Mouse (Mus musculus): ENCODE data around the gene Slc2a2. TPM values are rescaled to one million over a fixed set of nuclear protein-coding genes. Genes with fewer than 3 reads are reported as not detected.
A peak's percentile ranks its signal among the peaks of the same experiment; 100 is the strongest.

Gene Slc2a2
- polyA plus RNA-seq, 1 experiment: not detected

DNA sequence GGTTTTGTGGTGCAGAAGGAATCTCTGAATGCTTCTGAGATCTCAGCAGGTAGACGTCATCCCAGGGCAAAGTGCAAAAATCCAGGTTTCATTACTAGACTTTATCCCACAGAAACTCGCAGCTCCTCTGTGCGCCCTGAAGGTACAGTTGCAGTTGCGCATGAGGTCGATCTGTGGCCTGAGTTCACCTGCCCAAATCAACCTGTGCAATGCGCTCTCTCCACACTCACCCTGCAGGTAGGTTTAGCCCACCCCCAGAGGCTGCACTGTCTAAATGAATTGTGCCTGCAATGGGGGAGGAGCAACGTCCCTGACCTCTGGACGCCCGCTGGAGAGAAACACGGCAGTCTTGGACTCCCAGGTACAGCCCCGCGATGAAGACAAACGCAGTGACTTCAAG lies 2.1 kb upstream of the Slc2a2 start:
- TF ChIP-seq CTCF (IDR thresholded peaks at IDR 0.05; ENCODE audit: insufficient read depth, low read depth, low read length) (no peak), POLR2A (IDR thresholded peaks at IDR 0.05; ENCODE audit: insufficient read depth, low read depth, low read length) (no peak)
- no peaks in the 10 kb centered on the region for H3K4me1 ChIP-seq (ENCODE audit: control insufficient read depth, insufficient read depth, low read length)
- no peak overlapping the region for H3K27ac ChIP-seq (ENCODE audit: insufficient read depth, low read depth, low read length)
- 86% methylated on average over 13 of the region's 13 CpGs for WGBS
- H3K4me3 ChIP-seq (ENCODE audit: insufficient read depth, low read depth, low read length): no peak overlapping the region

DNA sequence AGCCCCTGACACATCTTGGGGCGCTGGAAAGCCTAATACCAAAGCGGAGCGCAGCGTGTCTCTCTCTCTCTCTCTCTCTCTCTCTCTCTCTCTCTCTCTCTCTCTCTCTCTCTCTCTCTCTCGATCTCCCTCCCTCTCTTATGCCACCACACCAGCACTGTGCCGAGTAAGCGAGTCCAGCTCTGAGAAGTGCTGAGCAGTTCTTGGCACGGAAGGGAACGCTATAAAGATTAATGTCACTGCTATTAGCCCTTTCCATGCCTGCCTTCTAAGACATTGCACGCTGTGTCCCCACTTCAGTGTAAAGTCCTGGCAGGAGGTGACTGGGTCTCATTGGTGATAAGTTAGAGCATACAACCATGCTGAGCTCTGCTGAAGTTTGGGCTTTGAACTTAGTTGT lies 1.5 kb upstream of the Slc2a2 start:
- Histone ChIP-seq H3K4me3 (ENCODE audit: insufficient read depth, low read depth, low read length) (no peak overlapping the region), H3K27ac (ENCODE audit: insufficient read depth, low read depth, low read length) (no peak overlapping the region), H3K4me1 (ENCODE audit: control insufficient read depth, insufficient read depth, low read length) (no peaks in the 10 kb centered on the region)
- TF ChIP-seq CTCF (IDR thresholded peaks at IDR 0.05; ENCODE audit: insufficient read depth, low read depth, low read length) (no peak), POLR2A (IDR thresholded peaks at IDR 0.05; ENCODE audit: insufficient read depth, low read depth, low read length) (no peak)
- WGBS: 76% methylated on average over 10 of the region's 10 CpGs

DNA sequence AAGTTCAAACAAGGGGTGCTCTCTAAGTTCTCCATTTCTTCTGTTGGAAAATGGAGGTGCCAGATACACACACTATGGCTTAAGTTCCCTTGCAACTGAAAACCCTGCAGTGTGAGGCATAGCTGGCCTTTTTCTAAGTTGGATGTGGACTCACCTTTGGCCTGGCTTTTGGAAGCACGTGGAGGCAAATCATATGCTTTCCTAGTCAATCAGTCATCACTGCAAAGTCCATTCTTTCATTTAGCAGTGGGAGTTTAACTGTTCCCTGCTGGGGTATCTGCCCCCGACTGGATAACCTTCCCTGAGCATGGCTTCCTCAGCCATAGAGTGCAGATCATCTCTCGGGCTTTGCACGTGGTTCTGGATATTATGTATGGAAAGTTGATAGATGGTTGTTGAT lies 1.9 kb downstream of the Slc2a2 start:
- TF ChIP-seq POLR2A (IDR thresholded peaks at IDR 0.05; ENCODE audit: insufficient read depth, low read depth, low read length) (no peak), CTCF (IDR thresholded peaks at IDR 0.05; ENCODE audit: insufficient read depth, low read depth, low read length) (no peak)
- WGBS: 81% methylated on average over 4 of the region's 4 CpGs
- H3K27ac ChIP-seq (ENCODE audit: insufficient read depth, low read depth, low read length): no peak overlapping the region
- no peak overlapping the region for H3K4me3 ChIP-seq (ENCODE audit: insufficient read depth, low read depth, low read length)
- no peaks in the 10 kb centered on the region for H3K4me1 ChIP-seq (ENCODE audit: control insufficient read depth, insufficient read depth, low read length)

- 55% methylated on average over 10 of the region's 10 CpGs for WGBS
- no peak overlapping the region for H3K27ac ChIP-seq (ENCODE audit: insufficient read depth, low read depth, low read length)
- H3K4me3 ChIP-seq (ENCODE audit: insufficient read depth, low read depth, low read length): peak overlapping the region; percentile 22
- no peaks in the 10 kb centered on the region for H3K4me1 ChIP-seq (ENCODE audit: control insufficient read depth, insufficient read depth, low read length)
- no peak for TF ChIP-seq POLR2A (IDR thresholded peaks at IDR 0.05; ENCODE audit: insufficient read depth, low read depth, low read length)
These were observed 7.9 kb downstream of the Slc2a2 start for GRCm38 (mm10) chr3:28705522-28706137.

DNA sequence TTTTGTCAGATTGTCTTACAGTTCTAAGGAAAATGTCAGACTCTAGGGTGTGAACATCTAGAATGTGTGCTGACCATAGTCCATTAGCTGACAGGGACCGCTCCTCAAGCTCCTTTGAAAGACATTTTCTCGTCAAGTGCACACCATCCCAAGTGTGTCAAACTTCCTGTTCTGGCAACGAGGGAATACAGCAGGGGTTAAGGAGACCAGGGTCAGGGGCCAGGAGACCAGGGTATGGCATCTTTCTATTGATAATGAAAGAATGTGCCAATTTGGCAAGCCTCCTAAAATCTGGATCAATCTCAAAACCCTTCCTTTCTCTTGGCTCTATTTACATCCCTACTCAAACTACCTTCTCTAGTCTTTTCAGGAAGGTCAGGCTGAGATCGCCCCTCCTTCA lies 9.0 kb downstream of the Slc2a2 start:
- H3K4me3 ChIP-seq (ENCODE audit: insufficient read depth, low read depth, low read length): no peak overlapping the region
- H3K27ac ChIP-seq (ENCODE audit: insufficient read depth, low read depth, low read length): no peak overlapping the region
- TF ChIP-seq POLR2A (IDR thresholded peaks at IDR 0.05; ENCODE audit: insufficient read depth, low read depth, low read length) (no peak), CTCF (IDR thresholded peaks at IDR 0.05; ENCODE audit: insufficient read depth, low read depth, low read length) (no peak)
- 86% methylated on average over 4 of the region's 4 CpGs for WGBS
- no peaks in the 10 kb centered on the region for H3K4me1 ChIP-seq (ENCODE audit: control insufficient read depth, insufficient read depth, low read length)

- 84% methylated on average over 1 of the region's 1 CpGs for WGBS
- no peak overlapping the region for H3K27ac ChIP-seq (ENCODE audit: insufficient read depth, low read depth, low read length)
- H3K4me3 ChIP-seq (ENCODE audit: insufficient read depth, low read depth, low read length): no peak overlapping the region
- H3K4me1 ChIP-seq (ENCODE audit: control insufficient read depth, insufficient read depth, low read length): no peaks in the 10 kb centered on the region
- TF ChIP-seq CTCF (IDR thresholded peaks at IDR 0.05; ENCODE audit: insufficient read depth, low read depth, low read length): no peak
- TF ChIP-seq POLR2A (IDR thresholded peaks at IDR 0.05; ENCODE audit: insufficient read depth, low read depth, low read length): no peak
These were observed 12.0 kb downstream of the Slc2a2 start for GRCm38 (mm10) chr3:28709740-28710139.

GRCm38 (mm10) chr3:28713913-28714698 lies 16.4 kb downstream of the Slc2a2 start:
- 83% methylated on average over 7 of the region's 7 CpGs for WGBS
- H3K4me1 ChIP-seq (ENCODE audit: control insufficient read depth, insufficient read depth, low read length): no peaks in the 10 kb centered on the region
- H3K4me3 ChIP-seq (ENCODE audit: insufficient read depth, low read depth, low read length): no peak overlapping the region
- TF ChIP-seq CTCF (IDR thresholded peaks at IDR 0.05; ENCODE audit: insufficient read depth, low read depth, low read length) (no peak), POLR2A (IDR thresholded peaks at IDR 0.05; ENCODE audit: insufficient read depth, low read depth, low read length) (no peak)
- H3K27ac ChIP-seq (ENCODE audit: insufficient read depth, low read depth, low read length): no peak overlapping the region

DNA sequence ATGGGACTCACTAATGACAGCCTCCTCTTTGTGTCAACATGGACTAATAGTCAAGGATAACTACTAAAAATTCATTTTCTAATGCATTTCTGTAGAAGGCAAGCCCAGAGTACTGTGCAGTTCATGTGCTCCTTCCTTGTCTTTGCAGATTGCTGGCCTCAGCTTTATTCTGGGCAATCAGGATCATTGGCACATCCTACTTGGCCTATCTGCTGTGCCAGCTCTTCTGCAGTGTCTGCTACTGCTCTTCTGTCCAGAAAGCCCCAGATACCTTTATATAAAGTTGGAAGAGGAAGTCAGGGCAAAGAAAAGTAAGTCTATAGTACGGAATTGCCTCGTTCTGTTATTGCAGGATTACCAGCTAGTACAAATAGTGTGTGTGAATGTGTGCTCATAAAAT lies 20.8 kb downstream of the Slc2a2 start:
- H3K27ac ChIP-seq (ENCODE audit: insufficient read depth, low read depth, low read length): no peak overlapping the region
- H3K4me1 ChIP-seq (ENCODE audit: control insufficient read depth, insufficient read depth, low read length): peaks cover 4% of the 10 kb centered on the region; the same call in 1 of the 2 replicates
- TF ChIP-seq CTCF (IDR thresholded peaks at IDR 0.05; ENCODE audit: insufficient read depth, low read depth, low read length) (no peak), POLR2A (IDR thresholded peaks at IDR 0.05; ENCODE audit: insufficient read depth, low read depth, low read length) (no peak)
- WGBS: 87% methylated on average over 2 of the region's 2 CpGs
- H3K4me3 ChIP-seq (ENCODE audit: insufficient read depth, low read depth, low read length): no peak overlapping the region

DNA sequence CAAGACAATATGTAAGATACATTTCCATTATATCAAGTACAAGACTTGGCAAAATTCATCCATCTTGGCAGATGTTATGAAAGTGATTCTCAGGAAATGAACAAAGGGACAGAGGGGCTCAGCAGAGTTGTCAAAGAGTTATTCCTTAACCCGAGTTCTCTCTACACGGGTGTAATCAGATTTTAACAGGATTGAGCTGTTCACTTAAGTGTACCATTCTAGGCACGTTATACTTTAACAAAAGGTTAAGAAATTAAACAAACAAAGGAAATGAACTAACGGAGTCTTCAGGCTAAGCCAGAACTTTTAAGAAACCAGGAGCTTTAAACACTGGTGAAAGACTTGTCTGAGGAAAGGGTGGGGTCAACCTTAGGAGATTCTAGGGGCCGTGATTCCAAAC lies 23.5 kb downstream of the Slc2a2 start:
- 58% methylated on average over 5 of the region's 5 CpGs for WGBS
- peaks cover 4% of the 10 kb centered on the region; the same call in 1 of the 2 replicates for H3K4me1 ChIP-seq (ENCODE audit: control insufficient read depth, insufficient read depth, low read length)
- no peak overlapping the region for H3K4me3 ChIP-seq (ENCODE audit: insufficient read depth, low read depth, low read length)
- H3K27ac ChIP-seq (ENCODE audit: insufficient read depth, low read depth, low read length): no peak overlapping the region
- TF ChIP-seq CTCF (IDR thresholded peaks at IDR 0.05; ENCODE audit: insufficient read depth, low read depth, low read length): no peak
- TF ChIP-seq POLR2A (IDR thresholded peaks at IDR 0.05; ENCODE audit: insufficient read depth, low read depth, low read length): no peak

Measured in olfactory bulb, adult 2 months (tissue).